Mouse (Mus musculus): ENCODE results near the gene Pes1.
A peak's percentile ranks its signal among the peaks of the same experiment; 100 is the strongest.
"Not testable (repeated sequence)": the region's sequence is repeated elsewhere in the genome, so short reads cannot be mapped to it uniquely, and the experiment has no call there.

Pes1 gene

DNA sequence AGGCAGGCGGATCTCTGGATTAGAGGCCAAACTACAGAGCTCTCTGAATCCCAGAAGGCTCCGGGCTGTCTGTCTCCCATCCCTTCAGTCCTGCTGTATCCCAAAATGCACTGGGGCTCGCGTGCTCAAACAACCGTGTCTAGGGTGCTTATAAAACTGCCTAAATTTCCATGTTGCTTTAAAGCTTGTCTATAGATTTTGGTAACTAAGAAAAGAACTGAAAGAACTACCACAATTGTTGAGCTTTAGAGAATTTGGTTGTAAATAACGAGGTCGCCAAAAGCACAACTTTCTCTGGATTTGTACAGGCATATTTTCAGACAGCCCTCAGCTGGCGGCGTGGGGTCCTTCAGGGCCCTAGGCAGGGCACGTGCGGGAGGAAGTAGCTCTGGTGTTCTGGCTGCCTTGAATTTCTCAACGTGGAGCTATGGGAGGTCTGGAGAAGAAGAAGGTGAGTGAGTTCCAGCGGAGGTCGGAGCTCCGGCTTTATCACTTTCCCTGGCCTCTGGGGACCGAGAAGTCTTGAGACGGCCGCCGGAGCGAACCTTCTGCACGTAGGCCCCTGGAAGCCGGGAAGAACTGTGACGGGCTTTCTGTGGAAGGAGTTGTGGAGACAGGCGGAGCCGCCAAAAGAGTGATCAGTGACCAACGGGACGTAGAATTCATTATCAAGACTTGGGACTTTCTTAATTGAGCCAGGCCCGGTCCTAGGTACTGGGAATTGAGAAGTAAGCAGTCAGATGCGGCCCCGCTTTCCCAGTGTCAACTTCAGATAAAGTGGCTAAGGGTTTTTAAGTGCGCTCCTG is at the start of gene Pes1:
Pes1 (plus strand) TSS at position 366 of the 806 bp plus-strand sequence.
- DNase-seq (ENCODE audit: low spot score) = peak; percentile 86

DNA sequence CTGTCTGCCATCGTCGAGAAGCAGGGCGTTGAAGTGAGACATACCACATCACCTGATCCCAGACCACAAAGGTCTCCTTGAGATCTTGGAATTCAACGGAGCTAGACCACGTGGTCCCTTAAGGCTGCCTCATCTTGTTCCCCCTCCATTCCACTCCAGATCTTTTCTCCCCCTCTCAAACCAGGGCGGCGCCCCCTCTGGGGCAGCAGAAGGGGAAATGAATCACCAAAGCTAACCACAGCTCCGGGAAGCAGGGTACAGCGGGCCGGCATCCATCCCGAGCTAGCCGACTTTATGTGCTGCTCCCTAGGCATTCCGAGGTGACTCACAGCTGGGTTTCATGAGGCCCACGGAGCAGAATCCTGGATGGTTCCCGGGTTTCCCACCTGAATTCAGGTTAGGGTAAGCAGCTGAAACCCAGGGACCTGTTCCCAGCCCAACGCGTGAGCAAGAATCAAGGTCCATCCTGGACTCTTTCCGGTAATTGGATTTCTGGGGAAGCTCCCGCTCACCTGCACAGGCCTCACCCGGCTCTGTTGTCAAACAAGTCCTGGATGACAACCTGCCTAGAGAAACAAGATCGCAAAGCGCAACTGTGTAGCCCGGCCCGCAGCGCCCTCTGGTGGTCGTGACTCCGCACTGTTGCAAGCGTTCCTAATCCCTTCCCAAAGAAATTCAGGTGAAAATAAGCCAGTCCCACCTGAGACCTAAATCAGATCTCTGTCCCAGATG is 49.5 kb upstream of the Pes1 start, which contains the start of gene Slc35e4:
Slc35e4 (minus strand) TSS at position 556 of the 732 bp plus-strand sequence.
- DNase-seq (ENCODE audit: low spot score) = peak; percentile 62

DNA sequence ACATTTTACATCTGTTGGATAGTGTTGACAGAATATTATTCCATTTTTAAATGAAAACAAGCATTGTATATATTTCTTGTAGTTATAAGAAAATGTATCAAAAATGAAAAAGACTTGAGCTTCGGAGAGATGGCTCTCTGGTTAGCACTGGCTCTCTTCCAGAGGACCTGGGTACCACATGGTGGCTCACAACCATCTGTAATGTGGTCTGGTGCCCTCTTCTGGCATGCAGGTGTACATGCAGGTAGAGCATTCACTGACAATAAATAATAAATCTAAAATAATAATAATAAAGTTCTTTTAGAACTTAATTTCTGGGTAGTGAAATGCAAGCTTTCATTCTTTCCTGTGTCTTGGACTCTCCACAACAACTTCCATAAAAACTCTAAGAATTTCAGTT is 45.0 kb upstream of the Pes1 start:
- no peak for DNase-seq (ENCODE audit: low spot score)

DNA sequence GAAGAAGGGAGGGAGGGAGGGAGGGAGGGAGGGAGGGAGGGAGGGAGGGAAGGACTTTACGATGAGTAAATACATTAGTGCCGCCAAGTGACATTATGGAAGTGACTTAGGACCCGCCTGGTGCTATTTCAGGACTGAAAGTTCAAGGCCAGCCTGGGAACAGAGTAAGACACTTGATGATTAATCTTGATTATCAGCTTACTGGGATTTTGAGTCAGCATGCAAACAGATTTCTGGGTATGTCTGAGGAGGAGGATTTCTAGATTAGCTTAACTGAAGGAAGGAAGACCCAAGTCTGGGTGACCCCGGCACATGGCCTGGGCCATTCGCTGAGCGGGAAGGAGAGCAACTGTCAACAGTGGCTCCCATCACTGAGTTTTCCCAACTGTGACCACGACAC is 43.3 kb upstream of the Pes1 start:
- no peak for DNase-seq (ENCODE audit: low spot score)

DNA sequence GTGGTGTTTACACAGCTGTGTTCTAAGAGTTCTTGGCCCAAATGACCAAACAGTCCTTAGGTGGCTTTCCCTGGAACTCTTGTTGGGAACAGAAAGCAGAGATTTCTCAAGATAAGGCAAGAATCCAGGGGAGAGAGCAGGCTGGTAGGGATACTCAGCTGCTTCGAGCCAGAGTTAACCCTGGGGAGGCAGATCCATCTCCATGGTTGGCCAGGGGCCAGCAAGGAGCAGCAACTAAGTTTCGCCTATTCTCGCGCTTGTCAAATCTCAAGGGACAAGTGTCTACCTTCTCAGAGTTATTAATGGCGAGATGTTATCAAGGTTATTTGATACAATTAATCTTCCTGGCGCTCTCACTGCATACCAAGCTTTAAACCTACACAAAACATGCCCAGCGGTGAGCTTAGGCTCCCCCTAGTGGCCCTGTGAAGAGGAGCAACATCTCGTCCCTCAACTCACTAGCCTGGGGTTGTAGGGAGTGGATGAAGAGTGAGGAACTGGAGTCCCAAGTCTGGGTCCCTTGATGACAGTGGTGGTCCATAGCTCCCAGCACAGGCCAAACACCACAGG is 42.4 kb upstream of the Pes1 start:
- DNase-seq (ENCODE audit: low spot score) = peak; percentile 42

DNA sequence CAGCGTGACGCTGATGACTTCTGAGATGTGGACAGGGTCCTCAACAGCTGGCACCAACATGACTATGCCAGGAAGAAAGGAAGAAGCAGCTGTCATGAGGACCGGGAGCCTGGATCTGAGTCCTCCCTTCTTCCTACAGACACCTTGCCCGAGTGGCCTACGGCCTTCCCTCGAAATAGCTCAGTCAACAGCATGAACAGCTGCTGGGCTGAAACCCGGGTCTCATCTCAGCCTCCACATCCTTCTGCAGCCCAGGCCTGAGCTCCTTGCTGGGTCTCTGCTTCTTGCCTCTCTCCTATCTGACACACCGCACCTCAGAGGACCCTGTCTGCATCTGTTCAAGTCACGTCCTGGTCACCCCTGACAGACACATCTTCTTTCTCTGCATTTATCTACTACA is 41.7 kb upstream of the Pes1 start:
- DNase-seq (ENCODE audit: low spot score) = no peak

DNA sequence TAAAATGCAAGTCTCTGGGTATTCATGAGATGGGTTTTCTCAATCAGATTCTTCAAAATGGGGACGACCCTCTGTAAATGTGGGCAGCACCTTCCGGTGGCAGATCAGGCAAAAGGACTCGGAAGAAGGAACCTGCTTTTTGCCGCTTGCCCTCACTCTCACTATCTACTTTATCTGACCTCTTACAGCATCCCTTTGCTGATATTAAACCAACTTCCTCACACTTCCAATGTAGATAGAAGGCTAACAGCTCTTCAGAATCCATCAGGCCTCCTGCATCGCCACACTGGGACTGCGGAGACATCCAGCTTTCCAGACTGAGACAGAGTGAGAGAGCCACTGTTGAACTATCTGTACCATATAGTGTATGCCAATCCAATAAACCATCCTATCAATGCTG is 41.0 kb upstream of the Pes1 start:
- DNase-seq (ENCODE audit: low spot score) = no peak

DNA sequence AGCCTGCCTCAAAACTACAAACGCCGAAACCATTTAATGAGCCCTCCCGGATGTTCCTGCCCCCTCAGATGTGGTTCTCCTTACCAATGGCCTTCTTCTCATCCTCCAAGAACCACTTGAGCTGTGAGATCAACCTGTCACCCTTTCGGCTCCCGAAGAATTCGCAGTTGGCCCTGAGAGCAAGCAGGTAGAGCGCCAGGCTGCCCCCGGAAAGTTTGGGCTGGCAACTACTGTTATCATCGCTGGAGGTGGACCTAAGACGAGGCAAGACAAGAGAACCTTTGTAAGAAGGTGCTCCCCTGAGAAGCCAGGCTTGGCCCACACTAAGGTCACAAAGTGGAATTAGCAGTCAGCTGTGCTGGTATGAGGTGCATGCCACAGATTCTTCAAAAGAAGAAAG is 37.9 kb upstream of the Pes1 start:
- DNase-seq (ENCODE audit: low spot score) = no peak

DNA sequence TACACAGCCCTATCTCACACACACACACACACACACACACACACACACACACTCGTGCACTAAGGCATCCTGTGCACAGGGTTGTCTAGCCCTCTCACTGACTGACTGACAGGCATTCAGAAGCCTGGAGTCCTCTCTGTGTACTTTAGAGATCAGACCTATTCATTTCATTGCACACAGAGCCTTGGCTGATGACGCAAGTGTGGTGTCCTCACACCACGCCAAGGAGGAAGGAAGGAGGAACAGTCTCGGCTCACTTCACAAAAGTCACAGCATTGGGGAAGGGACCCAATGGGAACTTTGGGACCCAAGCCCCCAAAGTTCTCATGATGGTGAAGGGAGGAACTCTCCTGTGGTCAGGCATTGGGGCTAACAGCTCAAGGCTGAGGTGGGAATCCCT is 33.8 kb upstream of the Pes1 start:
- DNase-seq (ENCODE audit: low spot score) = no peak

DNA sequence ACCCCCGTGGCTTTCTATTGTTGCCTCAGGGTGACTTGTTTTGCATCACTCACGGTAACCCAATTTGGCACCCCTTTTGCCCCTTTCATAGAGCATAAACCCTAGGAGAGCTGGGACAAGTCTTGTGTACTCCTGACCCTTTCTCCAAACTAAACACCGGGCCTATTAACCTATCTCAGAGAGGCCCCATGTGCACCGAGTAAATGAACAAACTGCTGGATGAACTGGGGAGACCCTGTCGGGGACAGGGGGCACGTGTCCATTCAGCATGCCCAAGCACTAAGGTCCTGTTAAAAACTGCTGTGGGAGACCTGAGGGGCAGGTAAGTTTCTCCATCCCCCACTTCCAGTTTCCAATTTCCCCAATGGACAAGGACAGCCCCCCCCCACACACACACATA is 32.8 kb upstream of the Pes1 start:
- no peak for DNase-seq (ENCODE audit: low spot score)

DNA sequence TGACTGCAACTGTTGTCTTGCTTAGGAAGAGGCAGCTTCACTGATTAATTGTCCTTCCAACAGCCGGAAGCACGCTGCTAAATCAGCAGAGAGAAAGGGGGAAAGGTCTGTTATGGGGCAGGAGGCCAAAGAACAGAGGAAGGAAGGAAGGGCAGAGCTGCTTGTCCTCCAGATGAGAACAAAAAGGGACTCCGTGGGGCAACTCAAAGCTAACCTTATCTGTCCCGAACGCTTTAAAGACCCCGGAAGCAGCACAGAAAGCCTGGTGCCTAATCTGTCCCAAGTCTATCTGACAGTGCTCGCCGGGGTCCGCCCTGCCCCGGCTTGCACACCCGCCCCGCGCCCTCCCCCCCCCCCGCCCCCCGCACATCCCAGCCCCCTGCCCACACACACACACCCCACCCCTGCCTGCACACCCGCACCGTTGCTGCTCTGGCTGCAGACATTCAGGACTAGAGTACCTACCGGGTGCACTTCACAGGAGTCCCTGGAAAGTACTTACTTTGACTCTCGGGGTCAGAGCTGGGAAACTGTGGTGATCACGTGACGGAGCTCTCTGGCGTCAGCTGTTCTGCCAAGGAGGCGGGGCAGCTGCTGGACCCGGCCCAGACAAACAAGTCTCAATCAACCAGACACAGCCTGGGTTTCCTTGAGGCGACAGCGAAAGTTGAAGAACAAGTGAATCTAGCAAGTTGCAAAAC is 32.1 kb upstream of the Pes1 start, which contains the start of gene Tcn2:
Tcn2 (minus strand) TSS at position 649 of the 701 bp plus-strand sequence.
- peak; percentile 51 for DNase-seq (ENCODE audit: low spot score)

DNA sequence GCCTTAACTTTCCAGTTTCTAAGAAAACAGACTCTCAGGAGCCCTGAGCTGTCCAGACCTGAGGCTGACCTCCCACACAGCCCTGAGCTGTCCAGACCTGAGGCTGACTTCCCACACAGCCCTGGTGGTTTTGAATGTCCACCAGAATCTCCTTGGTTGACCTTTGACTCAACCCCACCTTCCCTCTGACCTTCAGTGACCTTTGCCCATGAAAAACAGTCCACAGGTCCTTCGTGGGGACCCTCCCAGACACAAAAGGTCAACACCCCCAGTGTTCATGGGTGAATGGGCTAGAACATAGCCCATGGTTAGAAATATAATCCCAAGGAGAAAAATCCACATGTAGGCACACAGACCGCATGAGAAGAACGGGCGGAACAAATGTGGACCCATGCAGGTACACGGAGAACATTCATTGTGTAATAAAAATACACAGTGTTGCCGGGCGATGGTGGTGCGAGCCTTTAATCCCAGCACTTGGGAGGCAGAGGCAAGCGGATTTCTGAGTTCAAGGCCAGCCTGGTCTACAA is 30.0 kb upstream of the Pes1 start:
- DNase-seq (ENCODE audit: low spot score) = no peak

DNA sequence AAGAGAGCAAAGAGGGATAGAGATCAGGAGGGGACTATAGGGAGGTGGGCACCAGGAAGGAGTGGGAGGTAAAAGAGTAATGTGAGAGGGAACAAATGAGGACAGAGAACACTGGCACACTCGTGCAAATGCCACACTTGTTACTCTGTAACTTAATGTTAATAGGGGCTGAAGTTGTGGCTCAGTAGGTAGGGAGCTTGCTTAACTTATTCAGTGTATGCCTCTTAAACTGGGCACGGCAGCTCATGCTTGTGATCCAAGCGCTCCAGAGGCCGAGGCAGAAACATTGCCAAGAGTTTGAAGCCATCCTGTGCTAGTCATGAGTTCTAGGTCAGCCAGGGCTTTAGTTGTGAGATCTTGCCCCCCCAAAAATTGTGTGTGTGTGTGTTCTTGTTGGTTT is 28.6 kb upstream of the Pes1 start:
- DNase-seq (ENCODE audit: low spot score) = no peak

DNA sequence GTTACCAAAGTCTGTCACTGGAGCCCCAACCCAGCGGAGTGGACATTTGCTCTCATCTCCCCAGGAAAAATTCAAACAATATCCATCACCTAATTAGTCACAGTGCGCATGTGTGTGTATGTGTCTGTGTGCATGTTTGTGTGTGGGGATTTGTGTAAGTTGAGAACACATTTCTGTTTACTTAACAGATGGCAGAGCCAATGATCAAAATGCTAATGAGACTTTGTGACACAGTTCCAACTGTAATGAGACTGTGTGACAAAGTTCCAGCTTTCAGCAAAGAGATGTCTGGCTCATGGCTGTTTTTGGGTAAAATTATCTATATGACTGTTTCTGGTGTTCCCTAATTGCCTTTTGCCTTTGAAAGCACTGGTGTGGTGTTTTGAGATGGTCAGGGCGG is 27.5 kb upstream of the Pes1 start:
- DNase-seq (ENCODE audit: low spot score) = no peak

DNA sequence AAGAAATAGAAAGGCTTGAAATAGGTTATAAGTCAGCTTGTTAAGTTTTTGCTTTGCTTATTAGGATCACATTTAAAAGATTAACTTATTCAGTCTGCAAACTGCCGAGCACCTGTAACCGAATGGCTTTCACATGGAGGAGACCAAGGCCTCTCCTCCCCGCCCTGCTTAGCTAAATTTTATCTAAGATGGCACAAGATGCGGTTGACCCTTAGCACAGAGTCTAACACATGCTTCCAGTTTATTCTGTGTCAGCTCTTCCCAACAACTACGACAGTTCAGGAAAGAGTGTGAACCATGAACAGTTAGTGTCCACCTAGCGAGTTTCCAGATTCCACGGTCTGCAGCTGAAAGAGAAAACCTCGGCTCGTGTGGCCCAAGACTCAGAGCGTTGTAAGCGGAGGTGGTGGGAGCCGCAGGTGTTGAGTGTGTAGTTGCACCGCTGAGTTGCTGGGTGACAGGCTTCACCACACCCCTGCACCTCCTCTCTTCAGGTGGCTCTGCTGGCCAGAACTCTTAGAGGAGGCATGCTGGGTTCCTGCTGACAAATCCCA is 26.4 kb upstream of the Pes1 start:
- DNase-seq (ENCODE audit: low spot score) = no peak

DNA sequence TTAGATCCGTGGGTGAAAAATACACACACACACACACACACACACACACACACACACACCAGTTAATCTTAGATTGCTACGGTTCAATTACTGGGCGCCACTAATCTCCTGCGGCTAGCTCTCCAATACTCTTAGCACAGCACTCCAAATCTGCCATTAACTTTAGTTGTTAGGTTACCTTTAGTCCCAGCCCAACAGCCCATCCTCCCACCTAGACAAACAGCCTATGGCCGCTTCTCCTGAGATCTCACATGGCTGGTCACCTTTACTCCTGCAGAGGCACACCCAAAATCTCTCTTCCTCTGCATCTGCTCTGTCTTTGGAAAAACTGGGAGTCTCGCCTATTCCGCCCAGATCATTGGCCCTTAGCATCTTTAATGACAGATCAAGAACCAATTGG is 22.4 kb upstream of the Pes1 start:
- no peak for DNase-seq (ENCODE audit: low spot score)

DNA sequence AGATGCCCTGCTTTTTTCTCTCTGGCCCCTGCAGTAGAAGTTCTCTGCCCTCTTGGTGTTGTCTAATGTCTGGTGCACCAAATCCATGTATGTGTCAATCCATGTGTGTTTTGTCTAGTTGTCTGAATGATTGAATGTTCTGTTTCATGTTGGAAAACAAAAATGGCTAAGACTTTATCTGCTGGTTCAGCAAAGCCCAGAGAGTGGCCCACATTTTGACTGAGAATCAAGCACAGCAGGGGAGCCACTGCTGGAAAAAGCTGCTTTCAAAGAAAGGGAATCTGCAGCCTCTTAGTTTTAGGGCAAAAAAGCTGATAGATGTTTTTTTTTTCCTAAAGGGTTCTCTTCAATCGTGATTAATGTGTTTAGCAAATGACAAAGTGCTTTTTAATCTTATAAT is 17.4 kb upstream of the Pes1 start:
- DNase-seq (ENCODE audit: low spot score) = no peak

DNA sequence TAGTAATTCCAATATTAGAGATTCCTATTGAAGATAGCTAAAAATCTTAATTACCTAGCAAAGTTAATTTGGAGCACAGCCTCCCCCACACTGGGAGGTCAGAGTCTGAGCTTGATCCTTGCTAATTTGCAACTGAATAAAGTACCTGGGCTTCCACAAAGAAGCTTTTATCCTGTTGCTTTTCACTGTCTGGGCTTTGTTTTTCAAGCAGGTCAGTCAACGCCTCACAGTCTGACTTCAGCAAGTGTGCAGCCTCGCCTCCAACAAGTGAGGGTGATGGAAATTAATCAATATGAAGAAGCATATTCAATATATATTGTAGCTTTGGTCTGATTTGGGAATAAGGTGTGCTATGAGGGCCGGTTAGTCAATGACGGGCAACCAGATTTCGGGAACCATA is 8.9 kb upstream of the Pes1 start:
- DNase-seq (ENCODE audit: low spot score) = not testable (repeated sequence)

DNA sequence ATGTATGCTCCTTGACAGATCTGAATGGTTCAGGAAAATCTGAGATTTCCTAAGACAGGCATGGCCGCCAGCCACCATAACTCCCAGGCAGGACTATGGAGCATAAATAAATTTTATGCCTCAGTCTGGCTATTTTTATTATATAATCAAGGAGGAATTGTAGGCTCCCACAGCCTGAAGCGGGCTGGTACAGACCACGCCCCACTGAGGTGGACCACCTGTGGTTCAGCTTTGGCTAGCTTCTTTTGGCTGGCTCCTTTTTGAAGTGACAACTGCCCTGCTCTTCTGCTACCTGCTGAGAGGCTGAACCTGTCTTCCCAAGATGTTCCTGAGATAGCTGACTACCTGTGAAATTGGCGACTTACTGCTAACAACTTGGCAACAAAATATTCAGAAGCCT is 8.4 kb upstream of the Pes1 start:
- DNase-seq (ENCODE audit: low spot score) = not testable (repeated sequence)

DNA sequence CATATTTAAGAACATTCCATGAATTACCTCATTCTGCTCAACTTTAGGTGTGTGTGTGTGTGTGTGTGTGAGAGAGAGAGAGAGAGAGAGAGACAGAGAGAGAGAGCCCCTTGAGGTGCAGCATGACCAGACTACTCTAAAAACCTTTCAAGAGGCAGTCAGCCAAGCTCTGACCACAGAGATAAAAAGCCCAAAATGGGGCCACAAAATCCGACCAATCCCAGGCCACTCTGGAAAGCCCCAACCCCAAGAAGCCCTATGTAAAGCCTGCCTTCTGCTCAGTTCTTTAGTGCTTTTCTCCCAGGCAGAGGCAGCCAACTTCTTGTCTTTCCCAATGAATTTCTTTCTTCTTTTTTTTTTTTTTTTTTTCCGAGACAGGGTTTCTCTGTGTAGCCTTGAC is 2.9 kb upstream of the Pes1 start:
- no peak for DNase-seq (ENCODE audit: low spot score)

DNA sequence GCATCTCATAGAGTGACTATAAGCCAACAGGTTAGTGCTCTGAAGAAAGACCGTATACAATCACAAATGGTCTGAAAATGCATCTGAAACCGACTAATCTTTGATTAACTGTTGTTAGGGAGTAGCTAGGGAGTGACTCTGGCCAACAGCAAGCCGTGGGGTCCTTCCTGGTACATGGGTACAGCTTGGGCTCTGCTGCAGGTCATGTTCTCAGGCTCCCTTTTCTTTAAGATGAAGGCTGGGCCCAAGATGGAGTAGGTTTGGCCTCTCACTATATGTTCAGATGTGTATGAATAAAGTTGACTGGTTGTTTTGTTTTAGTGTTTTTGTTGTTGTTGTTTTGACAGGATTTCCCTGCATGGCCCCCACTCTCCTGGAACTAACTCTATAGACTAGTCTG is 2.0 kb upstream of the Pes1 start:
- no peak for DNase-seq (ENCODE audit: low spot score)

DNA sequence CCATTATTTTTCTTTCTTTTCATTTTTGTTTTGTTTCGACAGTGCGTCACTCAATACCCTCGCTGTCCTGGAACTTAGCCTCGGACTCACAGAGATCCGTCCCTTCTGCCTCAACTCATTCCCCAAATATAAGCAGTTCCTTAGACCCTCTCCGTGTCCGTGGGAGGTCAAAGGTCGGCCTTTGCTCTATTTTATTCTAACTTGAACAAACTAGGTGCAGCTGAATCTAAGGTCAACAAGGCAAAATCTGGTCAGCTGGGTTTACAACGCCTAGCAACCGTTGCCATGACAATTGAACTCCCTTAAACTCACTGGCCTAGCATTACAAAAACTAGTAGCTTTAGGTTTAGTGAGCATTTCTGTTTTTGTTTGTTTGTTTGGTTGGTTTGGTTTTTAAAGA is 620 bp upstream of the Pes1 start:
- no peak for DNase-seq (ENCODE audit: low spot score)

Data from c-Kit-positive CD71-positive TER-119-positive erythroid progenitor cells, embryonic 14.5 days (primary cell).